Mouse (Mus musculus): ENCODE results near the gene Edc4. TPM values are rescaled to one million over a fixed set of nuclear protein-coding genes. Genes with fewer than 3 reads are reported as not detected.

Gene Edc4
- polyA plus RNA-seq, 1 experiment: 71.3 TPM

DNA sequence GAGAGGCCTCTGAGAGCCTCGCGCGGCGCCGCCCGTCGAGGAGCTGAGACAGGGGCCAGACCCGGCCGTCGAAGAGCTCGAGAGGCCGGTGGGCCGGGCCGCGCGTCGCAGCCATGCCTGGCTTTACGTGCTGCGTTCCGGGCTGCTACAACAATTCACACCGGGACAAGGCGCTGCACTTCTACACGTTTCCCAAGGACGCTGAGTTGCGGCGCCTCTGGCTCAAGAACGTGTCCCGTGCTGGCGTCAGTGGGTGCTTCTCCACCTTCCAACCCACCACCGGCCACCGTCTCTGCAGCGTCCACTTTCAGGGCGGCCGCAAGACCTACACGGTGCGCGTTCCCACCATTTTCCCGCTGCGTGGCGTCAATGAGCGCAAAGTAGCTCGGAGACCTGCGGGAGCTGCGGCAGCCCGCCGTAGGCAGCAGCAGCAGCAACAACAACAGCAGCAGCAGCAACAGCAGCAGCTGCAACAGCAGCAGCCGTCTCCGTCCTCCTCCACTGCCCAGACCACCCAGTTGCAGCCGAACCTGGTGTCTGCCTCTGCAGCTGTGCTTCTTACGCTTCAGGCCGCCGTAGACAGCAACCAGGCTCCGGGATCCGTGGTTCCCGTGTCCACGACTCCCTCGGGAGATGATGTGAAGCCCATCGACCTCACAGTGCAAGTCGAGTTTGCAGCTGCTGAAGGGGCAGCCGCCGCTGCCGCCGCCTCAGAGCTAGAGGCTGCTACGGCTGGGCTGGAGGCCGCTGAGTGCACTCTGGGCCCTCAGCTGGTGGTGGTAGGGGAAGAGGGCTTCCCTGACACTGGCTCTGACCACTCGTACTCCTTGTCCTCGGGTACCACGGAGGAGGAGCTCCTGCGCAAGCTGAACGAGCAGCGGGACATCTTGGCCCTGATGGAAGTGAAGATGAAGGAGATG, 25.2 kb upstream of the Edc4 start:
- Histone ChIP-seq H3K4me3 (ENCODE audit: extremely low read depth, insufficient read depth, insufficient read length) (peak overlapping the region; percentile 95), H3K27me3 (ENCODE audit: control insufficient read depth, insufficient read depth, low read length) (no peaks in the 10 kb centered on the region), H3K27ac (ENCODE audit: insufficient read depth, low read length) (peak overlapping the region; percentile 42), H3K36me3 (ENCODE audit: control insufficient read depth, insufficient read depth, low read length) (no peaks in the 10 kb centered on the region), H3K4me1 (ENCODE audit: control insufficient read depth, insufficient read depth, insufficient read length) (peaks cover 9% of the 10 kb centered on the region; the same call in 1 of the 2 replicates)
- TF ChIP-seq CTCF (IDR thresholded peaks at IDR 0.05; ENCODE audit: extremely low read depth, insufficient read depth, insufficient read length, insufficient replicate concordance): no peak
- TF ChIP-seq POLR2A (IDR thresholded peaks at IDR 0.05; ENCODE audit: low read depth, low read length): no peak
- peak in 1 of 2 experiments; percentile 19 for DNase-seq (ENCODE audit: low read depth in 1 of 2, low spot score in 2 of 2)
- under 1% methylated on average over 71 of the region's 71 CpGs for WGBS

DNA sequence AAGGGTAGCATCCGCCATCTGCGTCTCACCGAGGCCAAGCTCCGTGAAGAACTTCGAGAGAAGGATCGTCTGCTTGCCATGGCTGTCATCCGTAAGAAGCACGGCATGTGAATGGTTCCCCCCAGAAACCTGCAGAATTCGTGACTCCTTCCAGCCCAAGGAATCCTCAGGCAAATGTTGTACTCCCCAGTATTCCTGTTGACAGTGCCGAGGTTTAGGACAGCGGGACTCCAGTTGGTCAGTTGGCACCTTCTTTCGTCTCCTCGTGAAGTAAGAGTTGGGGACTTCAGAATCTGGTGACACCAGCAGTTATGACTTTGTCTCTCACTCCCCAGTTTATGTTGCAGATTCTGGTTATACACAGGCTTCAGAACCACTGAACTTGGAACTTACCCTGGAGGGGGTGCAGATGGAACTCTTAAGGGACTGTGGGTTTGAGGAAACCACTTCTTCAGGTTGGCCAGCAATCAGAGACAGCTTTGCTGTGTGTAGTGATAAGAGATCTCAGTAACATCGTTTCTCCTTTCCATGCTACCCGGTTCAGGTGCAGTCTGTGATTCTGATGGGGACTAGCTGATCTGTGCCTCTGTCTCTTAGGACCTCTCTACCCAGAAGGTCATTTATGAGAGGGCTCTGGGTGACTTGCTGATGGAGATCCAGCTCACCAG, 24.4 kb upstream of the Edc4 start:
- TF ChIP-seq CTCF (IDR thresholded peaks at IDR 0.05; ENCODE audit: extremely low read depth, insufficient read depth, insufficient read length, insufficient replicate concordance) (no peak), POLR2A (IDR thresholded peaks at IDR 0.05; ENCODE audit: low read depth, low read length) (no peak)
- Histone ChIP-seq H3K27ac (ENCODE audit: insufficient read depth, low read length) (no peak overlapping the region), H3K4me3 (ENCODE audit: extremely low read depth, insufficient read depth, insufficient read length) (peak overlapping the region; percentile 95), H3K4me1 (ENCODE audit: control insufficient read depth, insufficient read depth, insufficient read length) (peaks cover 12% of the 10 kb centered on the region), H3K36me3 (ENCODE audit: control insufficient read depth, insufficient read depth, low read length) (no peaks in the 10 kb centered on the region), H3K27me3 (ENCODE audit: control insufficient read depth, insufficient read depth, low read length) (no peaks in the 10 kb centered on the region)
- WGBS: 34% methylated on average over 15 of the region's 15 CpGs
- no peak for DNase-seq (ENCODE audit: low read depth in 1 of 2, low spot score in 2 of 2)

DNA sequence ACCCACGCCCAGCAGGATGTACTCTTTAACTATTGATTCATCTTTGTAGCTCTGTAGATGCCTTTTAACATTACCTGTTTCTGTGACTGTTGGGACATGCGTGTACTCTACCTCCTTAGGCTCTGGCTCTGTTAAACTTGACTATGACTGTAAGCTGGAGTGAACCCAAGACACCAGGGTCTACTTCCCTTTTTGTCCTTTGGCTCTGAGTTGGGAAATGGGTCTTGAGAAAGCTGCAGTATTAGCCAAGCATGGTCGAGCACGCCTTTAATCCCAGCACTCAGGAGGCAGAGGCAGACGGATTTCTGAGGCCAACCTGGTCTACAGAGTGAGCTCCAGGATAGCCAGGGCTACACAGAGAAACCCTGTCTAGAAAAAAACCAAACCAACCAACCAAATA, 22.2 kb upstream of the Edc4 start:
- no peak for DNase-seq (ENCODE audit: low read depth in 1 of 2, low spot score in 2 of 2)

DNA sequence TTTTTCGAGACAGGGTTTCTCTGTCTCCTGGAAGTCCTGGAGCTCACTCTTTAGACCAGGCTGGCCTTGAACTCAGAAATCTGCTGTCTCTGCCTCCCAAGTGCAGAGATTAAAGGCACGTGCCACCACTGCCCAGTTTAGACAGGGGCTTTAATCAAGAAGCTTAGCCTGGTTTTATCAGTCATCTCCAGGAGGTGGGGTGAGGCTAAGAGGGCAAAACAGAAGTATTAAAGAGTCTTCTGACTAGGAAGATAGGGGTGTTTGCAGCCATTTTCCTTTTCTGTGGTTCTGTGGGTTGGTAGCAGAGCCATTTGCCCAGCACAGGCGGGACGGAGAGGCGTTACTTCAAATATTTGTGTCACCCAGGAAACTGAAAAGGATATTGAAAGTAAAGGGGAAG, 21.4 kb upstream of the Edc4 start:
- H3K27ac ChIP-seq (ENCODE audit: insufficient read depth, low read length): 0 out of 2 replicates have a peak overlapping the region, but pooled peaks have one; percentile 9
- WGBS: 49% methylated on average over 5 of the region's 5 CpGs
- TF ChIP-seq CTCF (IDR thresholded peaks at IDR 0.05; ENCODE audit: extremely low read depth, insufficient read depth, insufficient read length, insufficient replicate concordance): no peak
- TF ChIP-seq POLR2A (IDR thresholded peaks at IDR 0.05; ENCODE audit: low read depth, low read length): no peak
- H3K4me3 ChIP-seq (ENCODE audit: extremely low read depth, insufficient read depth, insufficient read length): no peak overlapping the region
- peaks cover 14% of the 10 kb centered on the region for H3K4me1 ChIP-seq (ENCODE audit: control insufficient read depth, insufficient read depth, insufficient read length)
- no peaks in the 10 kb centered on the region for H3K36me3 ChIP-seq (ENCODE audit: control insufficient read depth, insufficient read depth, low read length)
- no peak for DNase-seq (ENCODE audit: low read depth in 1 of 2, low spot score in 2 of 2)
- H3K27me3 ChIP-seq (ENCODE audit: control insufficient read depth, insufficient read depth, low read length): no peaks in the 10 kb centered on the region

More for the DNA sequence above, 22.2 kb upstream of the Edc4 start:
- WGBS: 73% methylated on average over 5 of the region's 5 CpGs
- no peaks in the 10 kb centered on the region for H3K36me3 ChIP-seq (ENCODE audit: control insufficient read depth, insufficient read depth, low read length)
- TF ChIP-seq POLR2A (IDR thresholded peaks at IDR 0.05; ENCODE audit: low read depth, low read length) (no peak), CTCF (IDR thresholded peaks at IDR 0.05; ENCODE audit: extremely low read depth, insufficient read depth, insufficient read length, insufficient replicate concordance) (no peak)
- H3K27ac ChIP-seq (ENCODE audit: insufficient read depth, low read length): no peak overlapping the region
- H3K27me3 ChIP-seq (ENCODE audit: control insufficient read depth, insufficient read depth, low read length): no peaks in the 10 kb centered on the region
- H3K4me1 ChIP-seq (ENCODE audit: control insufficient read depth, insufficient read depth, insufficient read length): peaks cover 14% of the 10 kb centered on the region
- H3K4me3 ChIP-seq (ENCODE audit: extremely low read depth, insufficient read depth, insufficient read length): no peak overlapping the region

DNA sequence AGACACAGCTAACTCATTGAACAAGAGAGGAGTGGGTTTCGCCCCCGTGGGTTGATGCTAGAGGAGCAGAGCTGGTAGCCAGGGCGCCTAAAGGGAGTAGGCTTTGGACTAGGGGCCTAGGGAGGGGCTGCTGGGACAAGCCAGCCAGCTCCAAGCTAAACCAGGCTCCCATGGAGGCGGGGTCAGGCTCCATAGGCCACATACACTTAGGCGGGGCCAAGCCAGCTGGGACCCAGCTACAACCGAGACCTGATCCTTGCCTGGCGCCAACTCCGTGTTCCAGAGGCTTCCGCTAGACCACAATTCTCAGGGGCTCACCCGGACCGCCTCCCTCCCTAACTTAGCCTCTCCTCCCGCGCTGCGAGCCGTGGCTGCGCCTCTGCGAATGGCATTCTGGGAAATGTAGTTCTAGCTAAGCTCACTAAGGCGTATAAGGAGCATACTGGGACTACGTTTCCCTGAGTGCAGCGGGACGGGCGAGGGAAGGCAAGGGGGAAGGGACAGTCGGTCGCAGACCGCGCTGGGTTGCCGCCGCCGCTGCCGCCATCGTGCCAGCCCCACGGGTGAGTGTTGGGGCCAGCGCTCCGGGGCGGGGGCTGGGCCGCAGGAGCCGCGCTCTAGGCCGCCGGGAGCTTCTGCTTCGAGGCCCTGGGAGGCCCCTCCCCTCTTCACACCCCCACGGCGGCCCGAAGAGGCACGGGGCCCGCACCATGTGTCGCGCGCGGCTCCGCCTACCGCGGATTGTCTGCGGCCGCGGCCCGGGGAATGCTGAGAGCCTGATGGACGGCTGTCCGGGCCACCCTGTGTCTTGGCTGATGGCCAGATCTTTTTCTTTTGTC, 20.3 kb upstream of the Edc4 start, which contains the start of gene Nutf2:
Gene Nutf2, plus strand, starts transcription at position 438 of the 839 bp plus-strand sequence.
- Histone ChIP-seq H3K36me3 (ENCODE audit: control insufficient read depth, insufficient read depth, low read length) (no peaks in the 10 kb centered on the region), H3K27ac (ENCODE audit: insufficient read depth, low read length) (peak within 1 kb of the TSS; percentile 75), H3K4me3 (ENCODE audit: extremely low read depth, insufficient read depth, insufficient read length) (peak within 1 kb of the TSS; percentile 73), H3K27me3 (ENCODE audit: control insufficient read depth, insufficient read depth, low read length) (no peaks in the 10 kb centered on the region), H3K4me1 (ENCODE audit: control insufficient read depth, insufficient read depth, insufficient read length) (peaks cover 14% of the 10 kb centered on the region)
- TF ChIP-seq CTCF (IDR thresholded peaks at IDR 0.05; ENCODE audit: extremely low read depth, insufficient read depth, insufficient read length, insufficient replicate concordance) (no peak), POLR2A (IDR thresholded peaks at IDR 0.05; ENCODE audit: low read depth, low read length) (peak; percentile 14; the same call in 1 of the 2 replicates)
- peak; percentile 84 to 87 for DNase-seq (ENCODE audit: low read depth in 1 of 2, low spot score in 2 of 2)
- under 1% methylated on average over 57 of the region's 59 CpGs for WGBS

DNA sequence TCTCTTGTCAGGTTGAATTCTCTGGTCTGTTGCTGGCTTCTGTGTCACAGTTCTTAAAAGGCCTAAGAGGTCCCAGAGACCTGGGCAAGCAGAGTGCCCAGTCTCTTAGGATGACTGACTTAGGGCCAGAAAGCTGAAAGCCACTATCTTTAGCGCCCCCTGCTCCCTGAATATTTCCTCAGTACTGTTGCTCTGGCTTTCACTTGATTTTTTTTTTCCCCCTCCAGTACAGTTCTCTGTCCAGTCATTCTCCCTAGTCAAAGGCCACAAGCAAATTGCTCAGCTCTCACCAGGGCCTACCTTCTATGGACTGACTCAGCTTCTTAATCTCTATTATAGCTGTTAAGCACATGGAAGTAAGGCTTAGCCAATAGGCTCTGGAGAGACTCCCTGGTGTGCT, 18.7 kb upstream of the Edc4 start:
- Histone ChIP-seq H3K4me3 (ENCODE audit: extremely low read depth, insufficient read depth, insufficient read length) (no peak overlapping the region), H3K36me3 (ENCODE audit: control insufficient read depth, insufficient read depth, low read length) (peaks cover 1% of the 10 kb centered on the region; the same call in 1 of the 2 replicates), H3K4me1 (ENCODE audit: control insufficient read depth, insufficient read depth, insufficient read length) (peaks cover 5% of the 10 kb centered on the region), H3K27ac (ENCODE audit: insufficient read depth, low read length) (no peak overlapping the region), H3K27me3 (ENCODE audit: control insufficient read depth, insufficient read depth, low read length) (no peaks in the 10 kb centered on the region)
- no peak for DNase-seq (ENCODE audit: low read depth in 1 of 2, low spot score in 2 of 2)
- WGBS: 5% methylated on average over 1 of the region's 1 CpGs
- TF ChIP-seq POLR2A (IDR thresholded peaks at IDR 0.05; ENCODE audit: low read depth, low read length) (no peak), CTCF (IDR thresholded peaks at IDR 0.05; ENCODE audit: extremely low read depth, insufficient read depth, insufficient read length, insufficient replicate concordance) (no peak)
